Mouse (Mus musculus) megakaryocyte-erythroid progenitor cell, adult 5-6 weeks (primary cell): ENCODE data around the gene Spats2l. TPM values are rescaled to one million over a fixed set of nuclear protein-coding genes. Genes with fewer than 3 reads are reported as not detected.

Source experiments
- ATAC-seq: replicated peaks from 2 replicates; pipeline ENCODE4 v1.8.0; 2016; ENCODE audit warnings: mild to moderate bottlenecking, inconsistent platforms; ENCODE audit not compliant: severe bottlenecking, poor library complexity, low FRiP score, low TSS enrichment
- total RNA-seq, 2 experiments: library from RNA; stranded (forward) in 1 of 2; stranded (reverse) in 1 of 2; fragments of 200-1000, 215-1000 nt in 1 of 2; fragments of >200 nt in 1 of 2; fragmentation: Nextera tagmentation in 1 of 2; gene quantifications; 2 replicates each; pipeline ENCODE4 v1.2.3; 2014 to 2017

The Spats2l gene
- total RNA-seq, 2 experiments from 2014 or later, result not detected

- no peak for ATAC-seq
Measured at GRCm38 (mm10) chr1:57820428-57820997, 46.6 kb downstream of the Spats2l start.

GRCm38 (mm10) chr1:57824966-57825759 is 51.2 kb downstream of the Spats2l start:
- ATAC-seq, result no peak

- no peak for ATAC-seq
Measured at GRCm38 (mm10) chr1:57826245-57826644, 52.3 kb downstream of the Spats2l start.

GRCm38 (mm10) chr1:57833145-57833544 is 59.2 kb downstream of the Spats2l start:
- no peak for ATAC-seq

GRCm38 (mm10) chr1:57835128-57835527 is 61.2 kb downstream of the Spats2l start:
- ATAC-seq, result no peak

- no peak for ATAC-seq
Measured at GRCm38 (mm10) chr1:57836686-57837317, 62.8 kb downstream of the Spats2l start.

- no peak for ATAC-seq
Measured at GRCm38 (mm10) chr1:57839863-57840262, 65.9 kb downstream of the Spats2l start.

GRCm38 (mm10) chr1:57845054-57845722 is 71.2 kb downstream of the Spats2l start:
- ATAC-seq, result no peak

GRCm38 (mm10) chr1:57846856-57847698 is 73.1 kb downstream of the Spats2l start:
- ATAC-seq, result no peak

GRCm38 (mm10) chr1:57849087-57849486 is 75.1 kb downstream of the Spats2l start:
- ATAC-seq, result no peak

- ATAC-seq, result no peak
Measured at GRCm38 (mm10) chr1:57849916-57850315, 76.0 kb downstream of the Spats2l start.

- ATAC-seq, result no peak
Measured at GRCm38 (mm10) chr1:57851871-57852270, 77.9 kb downstream of the Spats2l start.

- ATAC-seq, result no peak
Measured at GRCm38 (mm10) chr1:57852562-57853271, 78.8 kb downstream of the Spats2l start.

GRCm38 (mm10) chr1:57857799-57858198 is 83.8 kb downstream of the Spats2l start:
- no peak for ATAC-seq

- ATAC-seq, result no peak
Measured at GRCm38 (mm10) chr1:57862024-57862423, 88.1 kb downstream of the Spats2l start.

GRCm38 (mm10) chr1:57868651-57869050 is 94.7 kb downstream of the Spats2l start:
- no peak for ATAC-seq

- no peak for ATAC-seq
Measured at GRCm38 (mm10) chr1:57872006-57872405, 98.0 kb downstream of the Spats2l start.

- ATAC-seq, result no peak
Measured at GRCm38 (mm10) chr1:57873996-57874395, 100.0 kb downstream of the Spats2l start.

- no peak for ATAC-seq
Measured at GRCm38 (mm10) chr1:57875109-57875508, 101.1 kb downstream of the Spats2l start.
